Mouse (Mus musculus) cerebellum, adult 9-11 months (tissue): ENCODE measurements around the gene Itm2c.

Source experiments
- DNase-seq: peaks from one replicate; pipeline ENCODE4 v3.0.0; 2022

Gene Itm2c

DNA sequence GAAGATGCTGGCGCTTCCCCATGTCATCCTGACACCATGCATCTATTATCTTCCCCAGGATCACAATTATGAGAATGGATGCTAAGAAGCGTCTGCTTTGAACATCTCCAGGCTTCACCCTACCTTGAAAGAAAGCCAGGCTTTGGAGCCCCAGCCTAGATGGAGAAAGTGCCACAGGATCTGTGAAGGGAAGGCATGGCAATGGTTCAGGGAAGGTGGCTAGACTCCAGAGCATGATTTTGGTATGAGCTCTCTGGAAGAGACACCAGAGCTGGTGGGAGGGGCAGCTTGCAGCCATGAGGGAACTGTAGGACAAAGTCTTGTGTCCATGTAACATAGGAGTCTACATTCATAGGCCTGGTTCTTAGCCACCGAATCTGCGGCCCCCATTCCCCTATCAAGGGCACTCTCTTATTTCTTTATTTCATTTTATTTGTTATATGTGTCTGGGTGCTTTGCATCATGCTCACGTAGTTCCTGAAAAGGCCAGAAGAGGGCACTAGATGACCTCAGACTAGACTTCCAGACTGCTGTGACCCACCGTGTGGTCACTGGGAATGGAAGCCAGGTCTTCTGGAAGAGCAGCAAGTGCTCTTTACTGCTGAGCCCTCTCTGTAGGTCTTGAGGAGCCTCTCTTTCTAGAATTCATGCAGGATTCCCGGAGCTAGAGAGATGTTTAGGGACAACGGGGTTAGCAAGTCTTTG lies 41.2 kb downstream of the Itm2c start:
- DNase-seq = peak; percentile 38

GRCm38 (mm10) chr1:85936265-85936664 lies 42.2 kb downstream of the Itm2c start:
- DNase-seq = peak; percentile 15

- no peak for DNase-seq
Observed at GRCm38 (mm10) chr1:85937323-85937722, 43.2 kb downstream of the Itm2c start.

GRCm38 (mm10) chr1:85942318-85942717 lies 48.2 kb downstream of the Itm2c start:
- DNase-seq = no peak

- no peak for DNase-seq
Observed at GRCm38 (mm10) chr1:85949085-85949684, 55.1 kb downstream of the Itm2c start.

GRCm38 (mm10) chr1:85955150-85955549 lies 61.1 kb downstream of the Itm2c start:
- DNase-seq = no peak

DNA sequence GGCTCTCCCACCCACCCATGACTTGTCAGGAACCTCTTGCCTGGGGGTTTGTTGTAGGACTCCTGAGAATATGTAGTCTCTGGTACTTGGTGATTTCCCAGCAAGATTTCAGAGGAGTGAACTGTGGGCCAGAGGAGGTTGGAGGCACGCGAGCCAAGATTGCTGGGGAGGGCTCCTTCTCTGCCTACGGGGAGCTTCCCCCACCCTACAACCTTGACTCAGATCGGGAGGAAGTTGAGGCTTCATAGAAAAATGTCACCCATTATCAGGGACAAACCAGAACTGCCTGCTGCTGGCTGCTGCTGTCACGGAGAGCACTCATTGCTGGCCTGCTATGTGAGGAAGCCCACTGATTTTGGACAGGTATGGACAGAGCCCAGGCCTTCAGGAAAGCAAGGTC lies 63.2 kb downstream of the Itm2c start:
- DNase-seq = no peak

- no peak for DNase-seq
Observed at GRCm38 (mm10) chr1:85957942-85958619, 64.0 kb downstream of the Itm2c start.
